Mouse (Mus musculus) intestine, embryonic 14.5 days (tissue): ENCODE data around the gene Dscaml1. TPM values are rescaled to one million over a fixed set of nuclear protein-coding genes. Genes with fewer than 3 reads are reported as not detected.

ENCODE experiments used
- ATAC-seq: fragments of 200-750 bp; cut with Nextera tagmentation; replicated peaks from 2 replicates; pipeline ENCODE4 v1.8.0; 2017; ENCODE audit warnings: low read depth, moderate number of reproducible peaks, moderate TSS enrichment, moderate library complexity; ENCODE audit not compliant: low FRiP score, low TSS enrichment
- DNase-seq: peaks from one replicate; pipeline ENCODE4 v3.0.0-alpha.2; 2018; ENCODE audit warnings: low spot score
- H3K27ac ChIP-seq: fragments of 300-500 bp; sonication (generic); 2 replicates; pipeline ENCODE4 v1.5.1; 2014; ENCODE audit warnings: low read depth, mild to moderate bottlenecking, control low read depth
- H3K27me3 ChIP-seq: fragments of 300-500 bp; sonication (generic); replicated peaks from 2 replicates; pipeline ENCODE4 v1.6.1; 2014; ENCODE audit warnings: low read length, control low read depth; ENCODE audit not compliant: control insufficient read depth, insufficient read depth
- H3K36me3 ChIP-seq: fragments of 300-500 bp; sonication (generic); 2 replicates; pipeline ENCODE4 v1.6.1; 2014; ENCODE audit warnings: low read length, control low read depth; ENCODE audit not compliant: control insufficient read depth, insufficient read depth
- H3K4me1 ChIP-seq: fragments of 300-500 bp; sonication (generic); replicated peaks from 2 replicates; pipeline ENCODE4 v1.6.1; 2014; ENCODE audit warnings: low read length, control low read depth, mixed read lengths; ENCODE audit not compliant: control insufficient read depth, insufficient read depth
- H3K4me2 ChIP-seq: fragments of 300-500 bp; sonication (generic); 2 replicates; pipeline ENCODE4 v1.6.1; 2014; ENCODE audit warnings: low read length
- H3K4me3 ChIP-seq: fragments of 300-500 bp; sonication (generic); 2 replicates; pipeline ENCODE4 v1.5.1; 2014; ENCODE audit warnings: low read depth, low read length, control low read depth, mixed read lengths
- H3K9ac ChIP-seq: fragments of 300-500 bp; sonication (generic); 2 replicates; pipeline ENCODE4 v1.6.1; 2014; ENCODE audit warnings: mild to moderate bottlenecking, low read length
- H3K9me3 ChIP-seq: fragments of 300-500 bp; sonication (generic); 2 replicates; pipeline ENCODE4 v1.6.1; 2016; ENCODE audit warnings: low read length, control low read depth; ENCODE audit not compliant: control insufficient read depth
- WGBS: fragments of 180-500 bp; shearing (Covaris S2); extraction: QIAGEN DNeasy Blood & Tissue Kit; methylation state at CpG from one replicate; pipeline ENCODE4 v1.1.7; 2014; 5-methylcytosine and 5-hydroxymethylcytosine counted together
- polyA plus RNA-seq: library from polyadenylated mRNA; unstranded; fragments of >200 nt; fragmentation: Nextera tagmentation; extraction: Ambion mirVana; gene quantifications from 2 replicates; pipeline ENCODE4 v1.2.1, GENCODE M21; 2014

Dscaml1 gene
- polyA plus RNA-seq, 1 experiment from 2014 or later: 0.41 TPM

DNA sequence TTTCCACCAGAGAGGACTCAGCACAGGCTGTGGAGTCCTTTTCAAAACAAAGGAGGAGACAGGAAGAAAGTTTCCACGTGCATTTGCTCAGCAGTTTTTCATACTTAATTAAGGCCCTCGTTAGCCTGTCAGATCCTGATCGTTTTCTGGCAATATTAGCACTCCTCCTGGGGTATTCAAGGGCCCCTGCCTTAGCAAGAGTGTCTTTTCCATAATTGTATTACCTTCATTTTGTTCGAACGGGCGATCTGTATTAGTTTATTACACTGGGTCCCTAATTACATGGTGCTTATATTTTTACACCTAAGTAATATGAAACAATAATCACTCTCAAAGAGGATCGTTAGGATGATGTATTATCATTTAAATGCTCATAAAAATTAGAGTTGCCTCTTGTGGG is 293.6 kb downstream of the Dscaml1 start:
- Histone ChIP-seq H3K4me3 (no peak overlapping the region), H3K36me3 (no peaks in the 10 kb centered on the region), H3K4me2 (no peak overlapping the region), H3K27me3 (no peaks in the 10 kb centered on the region), H3K9me3 (no peaks in the 10 kb centered on the region), H3K9ac (no peak overlapping the region), H3K27ac (no peak overlapping the region), H3K4me1 (no peaks in the 10 kb centered on the region)
- WGBS: 73% methylated on average over 7 of the region's 7 CpGs
- DNase-seq: no peak
- no peak for ATAC-seq

DNA sequence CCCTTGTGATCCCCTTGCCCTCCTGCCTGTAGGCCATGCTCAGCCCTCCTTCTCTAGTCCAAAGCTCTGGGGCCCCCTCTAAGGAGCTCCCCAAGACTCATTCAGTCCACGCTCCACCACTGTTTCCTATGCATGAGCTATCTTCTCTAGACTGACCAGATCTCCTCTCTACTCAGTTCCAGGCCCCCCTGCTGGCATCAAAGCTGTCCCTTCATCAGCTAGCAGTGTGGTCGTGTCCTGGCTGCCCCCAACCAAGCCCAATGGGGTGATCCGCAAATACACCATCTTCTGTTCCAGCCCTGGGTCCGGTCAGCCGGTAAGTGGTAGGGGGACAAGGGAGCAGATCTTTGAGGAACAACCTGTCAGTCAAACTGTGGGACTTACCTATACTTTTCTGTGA is 305.4 kb downstream of the Dscaml1 start:
- Histone ChIP-seq H3K4me2 (no peak overlapping the region), H3K27ac (no peak overlapping the region), H3K9me3 (no peaks in the 10 kb centered on the region), H3K27me3 (no peaks in the 10 kb centered on the region), H3K4me1 (no peaks in the 10 kb centered on the region), H3K9ac (no peak overlapping the region), H3K4me3 (no peak overlapping the region), H3K36me3 (no peaks in the 10 kb centered on the region)
- DNase-seq (no peak), ATAC-seq (no peak)
- WGBS: 84% methylated on average over 5 of the region's 5 CpGs

DNA sequence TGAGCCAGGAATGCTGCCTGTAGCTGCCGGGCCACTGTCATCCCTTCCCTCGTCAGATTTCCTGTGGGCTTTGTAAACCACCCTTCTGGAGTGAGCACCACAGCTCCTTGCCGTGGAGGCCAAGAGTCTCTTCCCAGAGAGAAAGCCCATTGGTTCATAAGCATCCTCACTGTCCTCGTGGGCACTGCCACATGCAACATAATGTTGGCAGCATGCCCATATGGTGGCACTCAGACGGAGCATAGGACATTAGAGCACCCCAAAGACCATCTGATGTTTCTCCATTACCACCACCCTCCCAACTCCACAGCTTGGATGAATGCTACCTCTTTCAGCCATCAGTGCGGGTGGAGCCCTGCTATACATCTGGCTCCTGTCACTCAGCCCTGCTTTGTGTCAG is 306.8 kb downstream of the Dscaml1 start:
- H3K4me3 ChIP-seq: no peak overlapping the region
- H3K4me2 ChIP-seq: no peak overlapping the region
- H3K9ac ChIP-seq: no peak overlapping the region
- no peaks in the 10 kb centered on the region for H3K9me3 ChIP-seq
- WGBS: 71% methylated on average over 6 of the region's 6 CpGs
- ATAC-seq (no peak), DNase-seq (no peak)
- no peaks in the 10 kb centered on the region for H3K4me1 ChIP-seq
- H3K36me3 ChIP-seq: no peaks in the 10 kb centered on the region
- no peak overlapping the region for H3K27ac ChIP-seq
- H3K27me3 ChIP-seq: no peaks in the 10 kb centered on the region

DNA sequence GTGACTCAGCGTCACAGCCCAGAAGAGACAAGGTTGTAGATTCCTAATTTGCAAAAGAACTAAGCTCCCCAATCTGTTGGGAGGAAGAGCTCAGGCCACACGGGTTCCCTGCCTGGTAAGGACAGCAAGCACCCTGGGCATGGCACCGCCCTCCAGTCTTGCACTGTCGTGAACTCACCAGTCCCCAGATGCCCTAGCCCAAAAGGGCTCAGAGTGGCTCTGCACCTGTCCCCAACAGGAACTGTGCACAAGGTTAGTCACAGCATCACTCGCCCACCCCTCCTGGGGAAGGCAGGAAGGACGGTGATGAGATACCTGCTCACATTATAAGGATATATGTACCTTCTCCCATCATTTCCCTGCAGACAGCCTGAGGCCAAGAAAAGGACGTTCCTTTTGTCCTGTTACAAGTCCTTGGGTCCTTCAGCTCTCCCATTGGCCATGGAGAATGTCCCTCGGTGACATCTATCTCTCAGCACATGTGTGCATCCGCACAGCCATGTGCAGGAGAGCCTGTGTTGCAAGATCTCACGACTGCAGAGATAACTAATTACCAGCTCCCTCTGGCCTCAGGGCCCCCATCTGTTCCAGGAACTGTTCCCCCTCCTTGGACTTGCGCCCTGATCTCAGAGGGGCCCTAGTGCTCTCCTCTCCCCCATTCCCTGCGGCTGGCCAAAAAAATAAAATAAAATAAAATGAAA is 312.7 kb downstream of the Dscaml1 start:
- H3K27ac ChIP-seq: no peak overlapping the region
- no peaks in the 10 kb centered on the region for H3K9me3 ChIP-seq
- no peak for DNase-seq
- no peaks in the 10 kb centered on the region for H3K4me1 ChIP-seq
- 70% methylated on average over 12 of the region's 12 CpGs for WGBS
- no peaks in the 10 kb centered on the region for H3K36me3 ChIP-seq
- H3K4me2 ChIP-seq: no peak overlapping the region
- H3K9ac ChIP-seq: no peak overlapping the region
- H3K27me3 ChIP-seq: no peaks in the 10 kb centered on the region
- ATAC-seq: no peak
- H3K4me3 ChIP-seq: no peak overlapping the region

DNA sequence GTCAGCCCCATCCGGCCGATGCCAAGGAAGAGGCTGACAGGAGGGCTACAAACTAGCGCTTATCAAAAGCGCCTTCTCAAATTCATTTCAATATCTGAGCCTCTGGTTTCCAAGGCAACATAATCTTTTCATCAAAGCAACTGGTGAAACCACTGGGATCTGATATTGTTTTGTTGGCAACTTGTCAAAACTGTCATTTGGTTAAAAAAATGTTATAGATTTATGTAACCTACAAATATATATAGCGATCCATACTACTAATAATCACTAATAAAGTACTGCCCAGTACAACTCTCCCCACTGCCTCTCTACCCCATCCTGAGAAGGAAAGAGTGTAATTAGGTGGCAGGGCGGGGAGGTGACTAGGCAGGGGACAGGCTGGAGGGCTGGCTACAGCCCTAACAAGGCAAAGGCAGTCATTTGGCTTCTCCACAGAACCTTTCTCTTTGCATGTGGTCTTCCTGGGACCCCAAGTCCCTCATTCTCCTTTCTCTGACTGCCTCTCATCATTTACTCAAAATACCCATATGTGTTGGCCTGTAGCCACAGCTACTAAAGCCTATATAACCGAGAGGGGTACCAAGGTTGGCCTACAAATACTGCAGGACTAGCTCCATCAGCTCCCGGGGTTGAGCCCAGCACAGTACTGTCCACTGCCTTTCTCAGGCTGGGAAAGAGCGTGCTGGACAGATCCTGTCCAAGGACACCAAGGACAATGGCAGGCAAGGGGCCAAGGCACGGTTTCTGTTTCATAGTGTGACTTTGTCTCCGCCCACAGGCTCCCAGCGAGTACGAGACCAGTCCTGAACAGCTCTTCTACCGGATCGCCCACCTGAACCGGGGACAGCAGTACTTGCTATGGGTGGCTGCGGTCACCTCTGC is 313.5 kb downstream of the Dscaml1 start:
- Histone ChIP-seq H3K9ac (no peak overlapping the region), H3K4me2 (no peak overlapping the region), H3K4me1 (no peaks in the 10 kb centered on the region), H3K9me3 (no peaks in the 10 kb centered on the region), H3K27me3 (no peaks in the 10 kb centered on the region), H3K27ac (no peak overlapping the region), H3K36me3 (no peaks in the 10 kb centered on the region), H3K4me3 (no peak overlapping the region)
- ATAC-seq (no peak), DNase-seq (no peak)
- WGBS: 70% methylated on average over 17 of the region's 17 CpGs

- Histone ChIP-seq H3K36me3 (no peaks in the 10 kb centered on the region), H3K27me3 (no peaks in the 10 kb centered on the region), H3K4me3 (no peak overlapping the region), H3K9ac (no peak overlapping the region), H3K27ac (no peak overlapping the region), H3K4me2 (no peak overlapping the region), H3K4me1 (no peaks in the 10 kb centered on the region), H3K9me3 (no peaks in the 10 kb centered on the region)
- no peak for ATAC-seq
- DNase-seq: no peak
- WGBS: 60% methylated on average over 2 of the region's 2 CpGs
Observed at GRCm38 (mm10) chr9:45740584-45740980, 314.2 kb downstream of the Dscaml1 start.

- Histone ChIP-seq H3K9ac (no peak overlapping the region), H3K4me2 (no peak overlapping the region), H3K27ac (no peak overlapping the region), H3K9me3 (no peaks in the 10 kb centered on the region), H3K27me3 (no peaks in the 10 kb centered on the region), H3K36me3 (no peaks in the 10 kb centered on the region), H3K4me3 (no peak overlapping the region), H3K4me1 (no peaks in the 10 kb centered on the region)
- ATAC-seq: no peak
- no peak for DNase-seq
- 28% methylated on average over 7 of the region's 7 CpGs for WGBS
Observed at GRCm38 (mm10) chr9:45745451-45745850, 319.0 kb downstream of the Dscaml1 start.

DNA sequence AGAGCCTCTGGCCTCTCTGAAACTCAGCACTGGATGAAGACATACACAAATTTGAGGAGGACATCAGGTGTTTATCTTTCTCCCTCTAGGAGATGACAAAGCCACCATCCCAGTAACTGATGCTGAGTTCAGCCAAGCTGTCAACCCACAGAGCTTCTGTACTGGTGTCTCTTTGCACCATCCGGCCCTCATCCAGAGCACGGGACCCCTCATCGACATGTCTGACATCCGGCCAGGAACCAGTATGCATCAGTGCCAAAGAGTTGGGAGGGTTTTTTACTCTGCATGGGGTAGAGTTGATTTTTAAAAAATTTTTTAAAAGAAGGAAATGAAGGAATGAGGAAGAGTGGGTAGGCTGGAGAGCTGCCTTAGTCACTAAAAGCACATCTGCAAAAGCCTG is 323.5 kb downstream of the Dscaml1 start:
- H3K4me3 ChIP-seq: no peak overlapping the region
- DNase-seq: no peak
- no peak overlapping the region for H3K27ac ChIP-seq
- H3K4me1 ChIP-seq: no peaks in the 10 kb centered on the region
- no peak overlapping the region for H3K4me2 ChIP-seq
- H3K9ac ChIP-seq: no peak overlapping the region
- no peaks in the 10 kb centered on the region for H3K27me3 ChIP-seq
- no peak for ATAC-seq
- no peaks in the 10 kb centered on the region for H3K9me3 ChIP-seq
- WGBS: 95% methylated on average over 4 of the region's 4 CpGs
- no peaks in the 10 kb centered on the region for H3K36me3 ChIP-seq
